Mouse (Mus musculus) testis, adult 2 months (tissue): Measurements from ENCODE around the gene Zfp536.

ENCODE experiments used
- CTCF ChIP-seq: fragments of 200-500 bp; IDR thresholded peaks from 2 replicates; pipeline ENCODE4 v1.5.1; 2012; ENCODE audit warnings: low read depth, mild to moderate bottlenecking, inconsistent platforms, low read length, moderate library complexity; ENCODE audit not compliant: control insufficient read depth, insufficient read depth, insufficient replicate concordance
- POLR2A ChIP-seq: fragments of 200-500 bp; IDR thresholded peaks from 2 replicates; pipeline ENCODE4 v1.6.1; 2012; ENCODE audit warnings: low read depth, mild to moderate bottlenecking, inconsistent platforms, low read length, moderate library complexity; ENCODE audit not compliant: control insufficient read depth

DNA sequence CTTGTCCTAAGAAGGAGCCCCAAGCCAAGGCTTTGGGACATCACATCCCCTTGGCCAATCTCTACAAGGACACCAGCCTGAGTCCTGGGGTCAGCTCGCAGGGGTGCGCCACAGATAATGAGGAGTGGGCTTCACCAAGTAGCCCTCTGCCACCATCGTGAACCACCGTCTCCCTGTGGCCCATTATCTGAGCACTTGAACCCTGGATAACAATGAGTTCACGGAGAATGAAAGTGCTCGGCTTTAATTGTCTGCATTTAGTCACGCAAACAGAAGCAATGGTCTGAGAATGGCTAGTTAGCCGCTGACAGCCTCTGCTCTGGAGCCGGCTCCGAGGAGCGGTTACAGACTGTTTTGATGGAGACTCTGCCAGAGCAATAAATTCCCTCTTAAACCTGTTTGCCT, 84.3 kb downstream of the Zfp536 start:
- no peak for TF ChIP-seq POLR2A
- no peak for TF ChIP-seq CTCF
